Mouse (Mus musculus): Measurements from ENCODE around the gene Fmr1. TPM values are rescaled to one million over a fixed set of nuclear protein-coding genes. Genes with fewer than 3 reads are reported as not detected.
A peak's percentile ranks its signal among the peaks of the same experiment; 100 is the strongest.
"Not testable (repeated sequence)": the region's sequence is repeated elsewhere in the genome, so short reads cannot be mapped to it uniquely, and the experiment has no call there.

Gene Fmr1
- 10 to 100 TPM; 52.6 to 57.9 TPM for total RNA-seq (2021)
- long read RNA-seq, full-length matches to known transcripts = 46 of 109 reads
- long read RNA-seq, partial matches to known transcripts = 6 of 109 reads
- long read RNA-seq, other reads (novel, unspliced or antisense) = 57 of 109 reads

- peak; percentile 92 to 97 for DNase-seq (ENCODE audit: low spot score in 2 of 2)
These were observed at the start of gene Fmr1 for GRCm38 (mm10) chrX:68678333-68678740. Gene Fmr1, plus strand, starts transcription at chrX:68678541.

- no peak for DNase-seq (ENCODE audit: low spot score in 2 of 2)
These were observed 36.7 kb upstream of the Fmr1 start for GRCm38 (mm10) chrX:68641603-68642002.

- DNase-seq (ENCODE audit: low spot score in 2 of 2) = peak; percentile 8 to 19
These were observed 33.0 kb upstream of the Fmr1 start for GRCm38 (mm10) chrX:68645154-68645919.

- DNase-seq (ENCODE audit: low spot score in 2 of 2) = no peak
These were observed 833 bp upstream of the Fmr1 start for GRCm38 (mm10) chrX:68677508-68677907.

- peak in 1 of 2 experiments; percentile 13 for DNase-seq (ENCODE audit: low spot score in 2 of 2)
These were observed 610 bp downstream of the Fmr1 start for GRCm38 (mm10) chrX:68678815-68679486.

GRCm38 (mm10) chrX:68684706-68685105, 6.4 kb downstream of the Fmr1 start:
- no peak for DNase-seq (ENCODE audit: low spot score in 2 of 2)

GRCm38 (mm10) chrX:68691936-68692335, 13.6 kb downstream of the Fmr1 start:
- DNase-seq (ENCODE audit: low spot score in 2 of 2) = not testable (repeated sequence)

- DNase-seq (ENCODE audit: low spot score in 2 of 2) = no peak
These were observed 58.6 kb downstream of the Fmr1 start for GRCm38 (mm10) chrX:68736902-68737301.

- no peak for DNase-seq (ENCODE audit: low spot score in 2 of 2)
These were observed 61.7 kb downstream of the Fmr1 start for GRCm38 (mm10) chrX:68740088-68740487.

- no peak for DNase-seq (ENCODE audit: low spot score in 2 of 2)
These were observed 83.3 kb downstream of the Fmr1 start, which contains the start of gene Fmr1nb for GRCm38 (mm10) chrX:68761606-68762005. Gene Fmr1nb, plus strand, starts transcription at chrX:68761839.

Other genes with a start within 250 kb of the Fmr1 start
- not detected for gene Fmr1nb, start 83.3 kb downstream of the Fmr1 start, total RNA-seq (2021)
- gene Gm14698, start 142.6 kb downstream of the Fmr1 start, total RNA-seq (2021) = under 1 TPM in 1 of 2 experiments, not detected in 1; 0.61 TPM
- gene Gm6812, start 214.5 kb downstream of the Fmr1 start, total RNA-seq (2021) = not detected

Measured in layer of hippocampus, adult 18-20 months (tissue).